Mouse (Mus musculus) G1E (cell line): ENCODE results near the gene Syne3. TPM values are rescaled to one million over a fixed set of nuclear protein-coding genes. Genes with fewer than 3 reads are reported as not detected.

ENCODE experiments used
- ATAC-seq: 2 replicates; pipeline ENCODE4 v1.8.0; 2016; ENCODE audit warnings: mild to moderate bottlenecking; ENCODE audit not compliant: insufficient number of reproducible peaks, poor library complexity, low FRiP score, severe bottlenecking; ENCODE audit errors: extremely low read depth
- DNase-seq: peaks from one replicate; pipeline ENCODE4 v3.0.0; 2012; ENCODE audit warnings: low spot score
- H3K27me3 ChIP-seq: 2 replicates; pipeline ENCODE4 v1.6.1; 2012; ENCODE audit warnings: mild to moderate bottlenecking, low read length, inconsistent platforms; ENCODE audit not compliant: insufficient read depth
- H3K36me3 ChIP-seq: replicated peaks from 2 replicates; pipeline ENCODE3; 2012; ENCODE audit warnings: mild to moderate bottlenecking, inconsistent platforms
- H3K4me1 ChIP-seq: 2 replicates; pipeline ENCODE4 v1.6.1; 2012; ENCODE audit warnings: low read depth, low read length, inconsistent platforms, mixed read lengths; ENCODE audit not compliant: insufficient read depth
- H3K4me3 ChIP-seq: 2 replicates; pipeline ENCODE4 v1.5.1; 2012; ENCODE audit warnings: low read depth, mild to moderate bottlenecking, inconsistent platforms, low read length, moderate library complexity, mixed read lengths
- H3K9me3 ChIP-seq: replicated peaks from 2 replicates; pipeline ENCODE4 v1.6.1; 2012; ENCODE audit warnings: inconsistent platforms
- CTCF ChIP-seq: IDR thresholded peaks from 2 replicates; pipeline ENCODE4 v1.5.1; 2012; ENCODE audit warnings: low read depth, low read length, inconsistent platforms, mixed read lengths
- GATA1 ChIP-seq: IDR thresholded peaks from 2 replicates; pipeline ENCODE4 v1.6.1; 2012; ENCODE audit warnings: borderline replicate concordance, low read length, inconsistent platforms, mixed read lengths
- GATA2 ChIP-seq: IDR thresholded peaks from 2 replicates; pipeline ENCODE4 v1.6.1; 2012; ENCODE audit warnings: low read depth, low read length, inconsistent platforms, borderline replicate concordance
- POLR2AphosphoS5 ChIP-seq: IDR thresholded peaks from 2 replicates; pipeline ENCODE4 v1.6.1; 2012; ENCODE audit warnings: low read depth, low read length, inconsistent platforms; ENCODE audit not compliant: insufficient replicate concordance
- TAL1 ChIP-seq: conservative IDR thresholded peaks from 2 replicates; pipeline ENCODE4 v1.6.1; 2012; ENCODE audit warnings: low read depth, low read length, inconsistent platforms, mixed read lengths
- polyA plus RNA-seq: library from polyadenylated mRNA; stranded (reverse); fragments of >175 nt; gene quantifications from 2 replicates; pipeline ENCODE4 v1.2.3, GENCODE M21; 2012
- total RNA-seq, 2 experiments: library from RNA; stranded (forward) in 1 of 2; stranded (reverse) in 1 of 2; fragments of 200-1000 nt in 1 of 2; fragments of >200 nt in 1 of 2; fragmentation: Nextera tagmentation in 1 of 2; gene quantifications; 2 replicates each; pipeline ENCODE4 v1.2.3; 2014 to 2017

The Syne3 gene
- total and polyA plus RNA-seq, 3 experiments: 21.7 to 31.1 (median 27.9) TPM

DNA sequence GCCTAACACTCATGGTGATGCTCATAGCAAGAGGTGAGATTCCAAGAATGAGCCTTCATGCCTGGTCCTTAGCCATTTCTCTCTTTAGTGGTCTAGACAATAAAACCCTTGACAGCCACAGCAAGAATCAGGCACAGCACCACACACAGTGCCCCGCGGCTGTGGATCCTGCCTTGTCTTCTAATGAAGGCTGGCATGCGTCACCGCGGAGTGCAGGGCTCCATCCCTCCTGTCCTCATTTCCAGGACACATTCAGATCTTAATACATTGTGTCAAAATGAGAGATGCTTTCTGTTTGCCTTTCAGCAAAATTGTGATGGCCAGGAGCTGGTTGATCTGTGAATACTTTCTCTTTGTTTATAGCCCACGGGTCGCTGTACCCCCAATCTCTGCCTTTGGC lies 88.5 kb downstream of the Syne3 start:
- no peaks in the 10 kb centered on the region for H3K36me3 ChIP-seq
- DNase-seq (no peak), ATAC-seq (no peak)
- H3K4me3 ChIP-seq: no peak overlapping the region
- no peaks in the 10 kb centered on the region for H3K4me1 ChIP-seq
- H3K27me3 ChIP-seq: no peaks in the 10 kb centered on the region
- TF ChIP-seq POLR2AphosphoS5 (no peak), GATA1 (no peak), CTCF (no peak), TAL1 (no peak), GATA2 (no peak)
- H3K9me3 ChIP-seq: no peaks in the 10 kb centered on the region; the same call in 1 of the 2 replicates

GRCm38 (mm10) chr12:104919247-104919646 lies 90.4 kb downstream of the Syne3 start:
- Histone ChIP-seq H3K4me3 (no peak overlapping the region), H3K4me1 (no peaks in the 10 kb centered on the region), H3K9me3 (peaks cover 14% of the 10 kb centered on the region), H3K27me3 (no peaks in the 10 kb centered on the region), H3K36me3 (no peaks in the 10 kb centered on the region)
- no peak for ATAC-seq
- no peak for DNase-seq
- TF ChIP-seq POLR2AphosphoS5: no peak
- no peak for TF ChIP-seq GATA1
- TF ChIP-seq CTCF: no peak
- TF ChIP-seq GATA2: no peak
- no peak for TF ChIP-seq TAL1

DNA sequence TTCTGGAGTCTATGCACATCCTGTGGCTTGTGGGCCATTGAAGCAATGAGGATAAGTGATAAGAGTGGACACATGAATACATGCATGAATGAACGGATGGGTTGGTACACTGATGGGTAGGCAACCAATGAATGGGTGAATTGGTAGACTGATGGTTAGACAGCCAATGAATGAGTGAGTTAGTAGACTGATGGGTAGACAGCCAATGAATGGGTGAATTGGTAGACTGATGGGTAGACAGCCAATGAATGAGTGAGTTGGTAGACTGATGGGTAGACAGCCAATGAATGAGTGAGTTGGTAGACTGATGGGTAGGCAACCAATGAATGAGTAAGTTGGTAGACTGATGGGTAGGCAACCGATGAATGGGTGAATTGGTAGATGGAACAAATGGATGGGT lies 91.7 kb downstream of the Syne3 start:
- no peaks in the 10 kb centered on the region for H3K36me3 ChIP-seq
- H3K9me3 ChIP-seq: peaks cover 21% of the 10 kb centered on the region
- H3K4me3 ChIP-seq: no peak overlapping the region
- DNase-seq (no peak), ATAC-seq (no peak)
- TF ChIP-seq CTCF: no peak
- no peak for TF ChIP-seq GATA1
- no peak for TF ChIP-seq POLR2AphosphoS5
- no peak for TF ChIP-seq TAL1
- TF ChIP-seq GATA2: no peak
- no peaks in the 10 kb centered on the region for H3K27me3 ChIP-seq
- no peaks in the 10 kb centered on the region for H3K4me1 ChIP-seq

GRCm38 (mm10) chr12:104917297-104917696 lies 92.3 kb downstream of the Syne3 start:
- no peak overlapping the region for H3K4me3 ChIP-seq
- H3K36me3 ChIP-seq: no peaks in the 10 kb centered on the region
- no peak for DNase-seq
- H3K27me3 ChIP-seq: no peaks in the 10 kb centered on the region
- H3K4me1 ChIP-seq: no peaks in the 10 kb centered on the region
- ATAC-seq: no peak
- TF ChIP-seq CTCF (no peak), POLR2AphosphoS5 (no peak), TAL1 (no peak), GATA2 (no peak), GATA1 (no peak)
- H3K9me3 ChIP-seq: peaks cover 27% of the 10 kb centered on the region

DNA sequence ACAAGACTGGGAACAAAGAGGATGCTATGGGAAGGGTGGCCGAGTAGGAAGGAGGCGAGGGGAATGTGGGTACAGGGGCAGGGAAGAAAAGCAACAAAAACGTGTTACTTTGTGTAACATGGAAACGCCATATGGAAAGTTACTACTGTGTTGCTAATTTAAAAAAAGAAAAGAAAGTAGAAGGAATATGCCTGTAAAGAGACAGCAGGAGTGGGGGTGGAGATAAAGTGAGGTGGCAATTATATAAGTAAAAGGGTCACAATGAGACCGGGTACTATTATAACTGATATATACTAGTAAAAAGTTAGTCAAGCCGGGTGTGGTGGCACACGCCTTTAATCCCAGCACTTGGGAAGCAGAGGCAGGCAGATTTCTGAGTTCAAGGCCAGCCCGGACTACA lies 92.8 kb downstream of the Syne3 start:
- no peak for ATAC-seq
- Histone ChIP-seq H3K9me3 (peaks cover 27% of the 10 kb centered on the region), H3K4me1 (no peaks in the 10 kb centered on the region), H3K36me3 (no peaks in the 10 kb centered on the region), H3K27me3 (no peaks in the 10 kb centered on the region), H3K4me3 (no peak overlapping the region)
- DNase-seq: no peak
- no peak for TF ChIP-seq GATA1

DNA sequence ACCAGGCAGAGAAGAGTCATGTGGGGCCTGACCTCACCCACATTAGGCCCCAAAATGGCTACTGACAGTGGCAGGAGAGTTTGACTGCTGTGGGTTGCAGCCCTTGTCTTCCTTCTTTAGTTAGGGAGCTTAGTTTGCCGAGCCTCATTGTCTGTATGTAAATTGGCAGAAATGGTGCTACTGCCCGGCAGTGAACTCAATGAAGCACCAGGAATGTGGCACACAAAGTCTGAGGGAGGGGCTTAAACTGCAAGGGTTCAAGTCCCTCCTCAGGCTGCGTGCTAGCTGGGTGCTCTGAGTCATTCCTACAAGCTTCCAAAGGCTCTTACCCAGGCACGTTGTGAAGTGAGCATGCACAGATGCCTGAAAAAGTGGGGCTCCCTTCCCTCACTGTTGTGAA lies 93.9 kb downstream of the Syne3 start:
- Histone ChIP-seq H3K4me3 (no peak overlapping the region), H3K27me3 (no peaks in the 10 kb centered on the region), H3K4me1 (no peaks in the 10 kb centered on the region), H3K9me3 (peaks cover 32% of the 10 kb centered on the region), H3K36me3 (no peaks in the 10 kb centered on the region)
- TF ChIP-seq GATA2 (no peak), TAL1 (no peak), CTCF (no peak), GATA1 (no peak), POLR2AphosphoS5 (no peak)
- ATAC-seq: no peak
- DNase-seq: no peak

DNA sequence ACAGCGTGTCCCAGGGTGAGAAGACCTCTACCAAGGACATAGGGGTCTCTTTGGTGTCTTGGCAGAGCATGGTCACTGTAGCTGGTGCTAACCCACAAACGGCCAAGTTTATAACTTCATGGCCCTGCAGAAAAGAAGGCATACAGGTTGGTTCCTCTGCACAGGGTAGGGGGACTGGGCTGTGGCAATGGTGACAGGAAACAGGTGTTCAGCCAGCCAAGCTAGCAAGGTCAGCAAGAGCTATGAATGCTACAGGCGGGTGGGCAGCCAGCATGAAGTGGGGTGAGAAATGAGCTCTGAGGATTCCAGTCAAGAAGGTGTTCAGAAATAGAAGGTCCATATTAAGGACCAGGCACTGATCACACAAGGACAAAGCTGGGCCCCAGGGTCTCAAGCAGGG lies 96.6 kb downstream of the Syne3 start:
- Histone ChIP-seq H3K27me3 (no peaks in the 10 kb centered on the region), H3K36me3 (no peaks in the 10 kb centered on the region), H3K9me3 (peaks cover 47% of the 10 kb centered on the region), H3K4me1 (no peaks in the 10 kb centered on the region), H3K4me3 (no peak overlapping the region)
- DNase-seq: no peak
- no peak for ATAC-seq
- TF ChIP-seq POLR2AphosphoS5: no peak
- TF ChIP-seq GATA1: no peak
- TF ChIP-seq GATA2: no peak
- no peak for TF ChIP-seq TAL1
- no peak for TF ChIP-seq CTCF
